Mouse (Mus musculus): ENCODE measurements at regions not wholly inside any gene's neighbourhood (a gene's known extent, or its start where the extent isn't known, plus 50 kb on each side); places are given as distances from the start of the nearest gene placed in this dataset.

DNA sequence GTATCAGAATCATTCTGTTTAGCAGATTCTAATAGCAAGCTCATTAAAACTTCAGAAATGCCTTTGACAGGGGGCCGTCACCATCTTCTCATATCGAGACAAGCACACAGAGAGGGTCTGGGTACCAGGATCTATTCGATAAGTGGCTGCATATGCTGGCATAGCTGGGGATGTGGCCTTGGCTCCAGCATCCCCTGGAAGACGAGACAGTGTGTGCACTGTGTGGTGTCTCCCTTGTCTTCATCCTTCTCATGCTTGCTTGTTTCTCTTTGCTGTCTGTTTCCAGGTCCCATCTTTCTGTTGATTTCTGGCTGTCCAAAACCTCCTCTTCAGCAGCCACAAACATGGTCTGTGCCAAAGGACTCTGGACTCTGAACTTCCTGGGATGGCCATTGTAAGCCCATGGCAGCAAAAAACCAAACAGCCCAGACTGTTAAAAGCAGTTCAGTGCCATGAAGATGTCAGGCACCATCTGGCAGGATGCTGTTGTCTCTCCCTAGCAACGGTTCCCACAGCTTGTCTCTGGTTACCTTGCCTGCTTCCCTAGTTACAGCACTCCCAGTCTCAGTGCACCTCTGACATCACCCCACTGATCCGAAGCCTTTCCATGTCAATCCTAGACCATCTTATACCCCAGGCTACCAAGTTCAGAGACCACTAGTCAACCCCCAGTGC is 56.5 kb downstream of the Kctd12 start:
- Histone ChIP-seq H3K9me3 (ENCODE audit: control insufficient read depth, low read length) (no peaks in the 10 kb centered on the region), H3K9ac (ENCODE audit: low read length) (no peak overlapping the region), H3K36me3 (ENCODE audit: control insufficient read depth, insufficient read depth, low read length) (no peaks in the 10 kb centered on the region), H3K27ac (ENCODE audit: low read depth, low read length) (no peak overlapping the region), H3K4me3 (ENCODE audit: low read depth, low read length) (no peak overlapping the region), H3K4me1 (ENCODE audit: control insufficient read depth, insufficient read depth, low read length) (no peaks in the 10 kb centered on the region), H3K4me2 (ENCODE audit: low read depth) (no peak overlapping the region), H3K27me3 (ENCODE audit: control insufficient read depth, insufficient read depth, low read length) (no peaks in the 10 kb centered on the region)
- DNase-seq (ENCODE audit: low spot score) (no peak), ATAC-seq (ENCODE audit: insufficient read depth, low FRiP score, low TSS enrichment) (peak; percentile 62)
- WGBS, result 68% methylated on average over 6 of the region's 6 CpGs

- H3K9me3 ChIP-seq (ENCODE audit: control insufficient read depth, low read length), result no peaks in the 10 kb centered on the region
- no peak overlapping the region for H3K4me2 ChIP-seq (ENCODE audit: low read depth)
- no peaks in the 10 kb centered on the region for H3K27me3 ChIP-seq (ENCODE audit: control insufficient read depth, insufficient read depth, low read length)
- H3K36me3 ChIP-seq (ENCODE audit: control insufficient read depth, insufficient read depth, low read length), result no peaks in the 10 kb centered on the region
- ATAC-seq (ENCODE audit: insufficient read depth, low FRiP score, low TSS enrichment) (no peak), DNase-seq (ENCODE audit: low spot score) (no peak)
- no peak overlapping the region for H3K4me3 ChIP-seq (ENCODE audit: low read depth, low read length)
- 87% methylated on average over 4 of the region's 4 CpGs for WGBS
- H3K9ac ChIP-seq (ENCODE audit: low read length), result no peak overlapping the region
- H3K4me1 ChIP-seq (ENCODE audit: control insufficient read depth, insufficient read depth, low read length), result no peaks in the 10 kb centered on the region
- H3K27ac ChIP-seq (ENCODE audit: low read depth, low read length), result no peak overlapping the region
Observed at GRCm38 (mm10) chr14:102924674-102925073, 57.8 kb downstream of the Kctd12 start.

- Histone ChIP-seq H3K27ac (ENCODE audit: low read depth, low read length) (no peak overlapping the region), H3K9me3 (ENCODE audit: control insufficient read depth, low read length) (no peaks in the 10 kb centered on the region), H3K4me1 (ENCODE audit: control insufficient read depth, insufficient read depth, low read length) (no peaks in the 10 kb centered on the region), H3K36me3 (ENCODE audit: control insufficient read depth, insufficient read depth, low read length) (no peaks in the 10 kb centered on the region), H3K9ac (ENCODE audit: low read length) (no peak overlapping the region), H3K27me3 (ENCODE audit: control insufficient read depth, insufficient read depth, low read length) (no peaks in the 10 kb centered on the region), H3K4me2 (ENCODE audit: low read depth) (no peak overlapping the region), H3K4me3 (ENCODE audit: low read depth, low read length) (no peak overlapping the region)
- ATAC-seq (ENCODE audit: insufficient read depth, low FRiP score, low TSS enrichment) (no peak), DNase-seq (ENCODE audit: low spot score) (no peak)
- WGBS, result 92% methylated on average over 5 of the region's 5 CpGs
Observed at GRCm38 (mm10) chr14:102922496-102922993, 59.9 kb downstream of the Kctd12 start.

DNA sequence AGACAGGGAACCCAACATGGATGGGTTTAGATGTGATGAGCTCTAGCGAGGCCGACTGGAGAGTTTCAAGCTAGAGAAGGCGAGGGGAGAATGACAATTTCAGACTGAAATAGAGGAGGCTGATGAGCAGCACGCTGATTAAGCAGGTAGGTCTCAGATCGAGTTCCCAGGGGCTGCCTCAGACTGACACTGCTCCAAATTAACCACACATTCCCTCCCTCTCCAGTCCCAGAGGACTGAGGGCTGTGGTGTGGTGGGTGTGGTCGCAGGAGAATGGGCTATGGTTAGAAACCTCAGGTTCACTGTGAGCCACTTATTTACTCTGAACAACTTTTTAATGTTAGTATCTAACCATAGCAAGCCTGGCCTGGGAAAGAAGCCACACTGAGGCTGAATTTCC is 62.0 kb downstream of the Kctd12 start:
- no peak overlapping the region for H3K4me2 ChIP-seq (ENCODE audit: low read depth)
- H3K36me3 ChIP-seq (ENCODE audit: control insufficient read depth, insufficient read depth, low read length), result no peaks in the 10 kb centered on the region
- 81% methylated on average over 6 of the region's 6 CpGs for WGBS
- no peaks in the 10 kb centered on the region for H3K9me3 ChIP-seq (ENCODE audit: control insufficient read depth, low read length)
- ATAC-seq (ENCODE audit: insufficient read depth, low FRiP score, low TSS enrichment) (no peak), DNase-seq (ENCODE audit: low spot score) (no peak)
- H3K4me1 ChIP-seq (ENCODE audit: control insufficient read depth, insufficient read depth, low read length), result no peaks in the 10 kb centered on the region
- H3K4me3 ChIP-seq (ENCODE audit: low read depth, low read length), result no peak overlapping the region
- H3K27ac ChIP-seq (ENCODE audit: low read depth, low read length), result no peak overlapping the region
- H3K27me3 ChIP-seq (ENCODE audit: control insufficient read depth, insufficient read depth, low read length), result no peaks in the 10 kb centered on the region
- H3K9ac ChIP-seq (ENCODE audit: low read length), result no peak overlapping the region

DNA sequence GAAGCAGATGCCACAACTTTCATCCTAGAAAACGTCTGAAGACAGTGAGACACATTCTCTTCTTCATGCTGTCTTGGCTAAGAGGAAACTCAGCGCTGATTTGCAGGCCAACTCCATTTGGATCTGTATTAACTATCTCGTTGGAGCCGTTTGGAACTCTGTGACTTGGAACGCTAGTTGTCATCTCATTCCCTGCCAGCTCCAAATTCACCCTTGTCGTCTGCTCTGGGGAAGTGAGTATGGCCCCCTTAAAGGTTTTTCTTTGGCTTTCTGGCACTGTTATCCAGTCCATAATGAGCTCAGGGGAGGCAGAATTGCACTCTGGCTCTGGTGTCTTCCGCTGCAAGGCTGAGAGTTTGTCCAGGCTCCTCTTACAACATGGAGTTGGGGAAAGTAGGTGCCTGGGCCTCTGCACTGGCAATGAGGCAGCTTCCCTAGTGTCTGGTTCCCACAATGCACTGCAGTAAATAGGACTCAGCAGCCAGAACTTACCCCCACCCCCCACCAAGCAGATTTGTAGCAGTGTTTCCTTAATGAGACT is 63.1 kb downstream of the Kctd12 start:
- Histone ChIP-seq H3K9me3 (ENCODE audit: control insufficient read depth, low read length) (no peaks in the 10 kb centered on the region), H3K9ac (ENCODE audit: low read length) (no peak overlapping the region), H3K4me1 (ENCODE audit: control insufficient read depth, insufficient read depth, low read length) (no peaks in the 10 kb centered on the region), H3K27me3 (ENCODE audit: control insufficient read depth, insufficient read depth, low read length) (no peaks in the 10 kb centered on the region), H3K36me3 (ENCODE audit: control insufficient read depth, insufficient read depth, low read length) (no peaks in the 10 kb centered on the region), H3K4me2 (ENCODE audit: low read depth) (no peak overlapping the region), H3K4me3 (ENCODE audit: low read depth, low read length) (no peak overlapping the region), H3K27ac (ENCODE audit: low read depth, low read length) (no peak overlapping the region)
- 84% methylated on average over 7 of the region's 7 CpGs for WGBS
- no peak for DNase-seq (ENCODE audit: low spot score)
- no peak for ATAC-seq (ENCODE audit: insufficient read depth, low FRiP score, low TSS enrichment)

GRCm38 (mm10) chr14:102917929-102918328 is 64.5 kb downstream of the Kctd12 start:
- no peak overlapping the region for H3K27ac ChIP-seq (ENCODE audit: low read depth, low read length)
- no peaks in the 10 kb centered on the region for H3K4me1 ChIP-seq (ENCODE audit: control insufficient read depth, insufficient read depth, low read length)
- no peak overlapping the region for H3K4me3 ChIP-seq (ENCODE audit: low read depth, low read length)
- H3K36me3 ChIP-seq (ENCODE audit: control insufficient read depth, insufficient read depth, low read length), result no peaks in the 10 kb centered on the region
- ATAC-seq (ENCODE audit: insufficient read depth, low FRiP score, low TSS enrichment) (0 out of 2 replicates have a peak, but pooled peaks have one; percentile 14), DNase-seq (ENCODE audit: low spot score) (no peak)
- H3K27me3 ChIP-seq (ENCODE audit: control insufficient read depth, insufficient read depth, low read length), result no peaks in the 10 kb centered on the region
- WGBS, result 88% methylated on average over 1 of the region's 1 CpGs
- H3K9ac ChIP-seq (ENCODE audit: low read length), result no peak overlapping the region
- no peaks in the 10 kb centered on the region for H3K9me3 ChIP-seq (ENCODE audit: control insufficient read depth, low read length)
- H3K4me2 ChIP-seq (ENCODE audit: low read depth), result no peak overlapping the region

GRCm38 (mm10) chr14:102915918-102916317 is 66.5 kb downstream of the Kctd12 start:
- H3K9ac ChIP-seq (ENCODE audit: low read length), result no peak overlapping the region
- ATAC-seq (ENCODE audit: insufficient read depth, low FRiP score, low TSS enrichment), result no peak
- no peaks in the 10 kb centered on the region for H3K9me3 ChIP-seq (ENCODE audit: control insufficient read depth, low read length)
- H3K4me3 ChIP-seq (ENCODE audit: low read depth, low read length), result no peak overlapping the region
- H3K36me3 ChIP-seq (ENCODE audit: control insufficient read depth, insufficient read depth, low read length), result no peaks in the 10 kb centered on the region
- H3K4me2 ChIP-seq (ENCODE audit: low read depth), result no peak overlapping the region
- no peak overlapping the region for H3K27ac ChIP-seq (ENCODE audit: low read depth, low read length)
- no peaks in the 10 kb centered on the region for H3K4me1 ChIP-seq (ENCODE audit: control insufficient read depth, insufficient read depth, low read length)
- no peaks in the 10 kb centered on the region for H3K27me3 ChIP-seq (ENCODE audit: control insufficient read depth, insufficient read depth, low read length)
- WGBS, result 90% methylated on average over 4 of the region's 4 CpGs
- no peak for DNase-seq (ENCODE audit: low spot score)

GRCm38 (mm10) chr14:102911582-102911981 is 70.9 kb downstream of the Kctd12 start:
- no peaks in the 10 kb centered on the region for H3K4me1 ChIP-seq (ENCODE audit: control insufficient read depth, insufficient read depth, low read length)
- no peaks in the 10 kb centered on the region for H3K9me3 ChIP-seq (ENCODE audit: control insufficient read depth, low read length)
- WGBS, result 81% methylated on average over 3 of the region's 3 CpGs
- no peaks in the 10 kb centered on the region for H3K36me3 ChIP-seq (ENCODE audit: control insufficient read depth, insufficient read depth, low read length)
- H3K27me3 ChIP-seq (ENCODE audit: control insufficient read depth, insufficient read depth, low read length), result no peaks in the 10 kb centered on the region
- H3K27ac ChIP-seq (ENCODE audit: low read depth, low read length), result no peak overlapping the region
- ATAC-seq (ENCODE audit: insufficient read depth, low FRiP score, low TSS enrichment) (no peak), DNase-seq (ENCODE audit: low spot score) (no peak)
- no peak overlapping the region for H3K4me2 ChIP-seq (ENCODE audit: low read depth)
- no peak overlapping the region for H3K4me3 ChIP-seq (ENCODE audit: low read depth, low read length)
- H3K9ac ChIP-seq (ENCODE audit: low read length), result no peak overlapping the region

DNA sequence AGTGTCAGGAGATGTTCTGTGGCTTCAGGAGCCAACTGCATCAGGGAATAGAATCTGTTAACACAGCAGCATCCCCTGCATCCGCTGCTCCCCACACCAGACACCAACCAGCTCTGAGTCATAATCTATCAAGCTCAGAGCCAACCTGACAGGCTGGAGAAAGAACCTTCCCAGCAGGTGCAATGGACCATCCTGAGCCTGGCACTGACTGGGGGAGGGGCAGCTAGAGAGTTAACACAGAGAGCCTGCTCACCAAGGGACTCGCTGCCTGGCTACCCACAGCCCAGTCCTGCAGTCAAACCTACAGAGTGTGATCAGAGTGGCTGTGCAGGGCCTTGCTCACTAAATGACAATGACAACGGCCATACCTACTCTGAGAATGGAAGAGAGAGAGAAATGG is 73.4 kb downstream of the Kctd12 start:
- Histone ChIP-seq H3K4me3 (ENCODE audit: low read depth, low read length) (no peak overlapping the region), H3K36me3 (ENCODE audit: control insufficient read depth, insufficient read depth, low read length) (no peaks in the 10 kb centered on the region), H3K9ac (ENCODE audit: low read length) (no peak overlapping the region), H3K9me3 (ENCODE audit: control insufficient read depth, low read length) (no peaks in the 10 kb centered on the region), H3K4me2 (ENCODE audit: low read depth) (no peak overlapping the region), H3K4me1 (ENCODE audit: control insufficient read depth, insufficient read depth, low read length) (no peaks in the 10 kb centered on the region), H3K27ac (ENCODE audit: low read depth, low read length) (no peak overlapping the region), H3K27me3 (ENCODE audit: control insufficient read depth, insufficient read depth, low read length) (no peaks in the 10 kb centered on the region)
- ATAC-seq (ENCODE audit: insufficient read depth, low FRiP score, low TSS enrichment) (no peak), DNase-seq (ENCODE audit: low spot score) (no peak)
- WGBS, result 77% methylated on average over 3 of the region's 3 CpGs

Data from neural tube, embryonic 11.5 days (tissue).